Mouse (Mus musculus): Measurements from ENCODE around the gene Tmem121b.

DNA sequence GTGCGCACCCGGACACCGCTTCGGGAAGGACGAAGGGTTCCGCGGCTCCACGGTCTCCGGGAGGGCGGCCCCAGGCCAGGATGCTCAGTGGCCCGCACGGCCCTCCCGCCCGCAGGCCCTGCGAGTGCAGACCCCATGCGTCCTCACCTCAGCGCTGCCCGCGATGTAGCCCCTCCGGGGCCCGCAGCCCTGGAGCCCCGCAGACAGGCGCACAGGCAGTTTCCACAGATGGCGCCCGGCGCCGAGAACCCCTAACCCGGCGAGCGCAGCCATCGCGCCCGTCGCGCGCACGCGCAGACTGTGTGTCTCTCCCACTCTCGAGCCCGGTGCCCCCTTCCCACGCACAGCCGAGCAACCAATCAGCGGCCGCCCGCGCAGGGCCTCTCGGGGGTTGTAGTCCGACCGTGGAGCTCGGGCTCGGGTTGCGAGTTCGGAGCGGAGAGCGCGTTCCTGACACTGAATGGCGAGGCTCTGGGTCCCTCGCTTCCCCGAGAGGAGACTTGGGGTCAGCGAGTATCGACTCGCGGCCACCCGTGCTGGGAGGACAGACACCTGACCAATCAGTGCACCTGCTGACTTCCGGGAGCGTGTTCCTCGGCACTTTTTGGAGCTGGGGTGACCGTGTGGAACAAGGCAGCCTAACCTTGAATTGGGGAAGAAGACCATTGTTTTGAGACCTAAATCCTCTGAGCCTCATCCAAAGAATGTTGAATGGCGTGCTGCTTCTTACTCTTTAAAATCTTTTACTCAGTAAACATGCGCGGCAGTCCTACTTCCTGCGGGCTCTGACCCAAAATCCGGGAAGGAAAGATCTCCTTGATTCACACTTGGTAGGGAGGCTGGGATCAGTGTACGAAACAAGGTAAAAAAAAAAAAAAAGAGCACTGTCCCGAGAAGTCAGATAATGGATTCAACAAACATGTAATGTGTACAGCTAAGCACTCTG is 37.7 kb upstream of the Tmem121b start, which contains the start of gene Hdhd5:
- TF ChIP-seq POLR2A (IDR thresholded peaks at IDR 0.05; ENCODE audit: insufficient read length, low read depth), result peak; percentile 94
- no peak for TF ChIP-seq E2F4 (IDR thresholded peaks at IDR 0.05; ENCODE audit: insufficient read depth)
- no peak for TF ChIP-seq REST (IDR thresholded peaks at IDR 0.05; ENCODE audit: insufficient read depth, insufficient read length)
- TF ChIP-seq MYOG (IDR thresholded peaks at IDR 0.05; ENCODE audit: control insufficient read depth in 1 of 3, insufficient read depth in 1 of 3, insufficient read length in 2 of 3, low read depth in 2 of 3), result peak in 1 of 3 experiments; percentile 6
- TF ChIP-seq USF1 (IDR thresholded peaks at IDR 0.05; ENCODE audit: low read depth), result no peak
- TF ChIP-seq TCF3 (IDR thresholded peaks at IDR 0.05; ENCODE audit: insufficient read length, low read depth), result no peak
- TF ChIP-seq POLR2AphosphoS2 (IDR thresholded peaks at IDR 0.05; ENCODE audit: insufficient read length, low read depth), result peak; percentile 77
- TF ChIP-seq TCF12 (IDR thresholded peaks at IDR 0.05; ENCODE audit: insufficient read depth, poor library complexity, severe bottlenecking), result no peak
- TF ChIP-seq CEBPB (IDR thresholded peaks at IDR 0.05; ENCODE audit: insufficient read depth, poor library complexity, severe bottlenecking), result no peak
- TF ChIP-seq MYOD1 (IDR thresholded peaks at IDR 0.05; ENCODE audit: control insufficient read depth in 1 of 3, insufficient read length in 2 of 3, low read depth in 2 of 3), result no peak
- no peak for TF ChIP-seq MAX (IDR thresholded peaks at IDR 0.05; ENCODE audit: low read depth)
- TF ChIP-seq SRF (IDR thresholded peaks at IDR 0.05; ENCODE audit: control insufficient read depth, insufficient read length, low read depth), result no peak

All from myocyte (in vitro differentiated cells).